Mouse (Mus musculus): Measurements from ENCODE around the gene Gdf9.
"Not testable (repeated sequence)": the region's sequence is repeated elsewhere in the genome, so short reads cannot be mapped to it uniquely, and the experiment has no call there.

The Gdf9 gene

DNA sequence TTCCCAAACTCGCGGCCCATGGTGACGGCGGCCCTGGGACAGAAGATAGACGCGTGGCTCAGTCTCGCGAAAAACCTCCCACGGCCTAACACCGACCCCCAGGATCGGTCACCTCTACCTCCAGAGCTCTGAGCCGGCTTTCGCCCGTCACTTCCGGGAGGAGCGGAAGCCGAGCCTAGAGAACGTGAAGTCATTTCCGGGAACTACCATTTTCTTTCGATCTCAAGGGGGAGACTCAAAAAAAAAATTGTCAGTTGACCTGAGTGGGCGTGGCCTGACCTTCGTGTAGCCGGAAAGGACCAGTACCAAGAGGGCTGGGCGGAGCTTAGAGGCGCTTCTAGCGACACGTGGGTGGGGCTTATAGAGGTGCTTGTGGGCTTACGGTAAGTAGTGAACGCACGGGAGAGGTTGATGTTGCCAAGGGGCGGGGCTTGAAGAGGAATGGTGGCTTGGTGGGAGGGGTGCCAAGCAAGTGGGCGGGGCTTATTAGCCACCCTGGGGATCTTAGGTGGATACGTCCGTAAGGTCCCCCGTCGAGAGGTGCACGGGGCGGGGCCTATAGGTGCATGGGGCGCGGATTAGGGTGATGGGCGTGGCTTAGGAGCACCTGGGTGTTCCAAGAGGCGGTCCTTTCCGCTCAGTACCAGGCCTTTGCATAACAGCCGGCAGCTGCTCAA lies at the start of gene Gdf9, which contains the start of gene Uqcrq:
Gene Gdf9, plus strand, starts transcription at position 354 of the 677 bp plus-strand sequence.
Gene Uqcrq, minus strand, starts transcription at position 162 of the 677 bp plus-strand sequence.
- peak; percentile 99 for DNase-seq

- DNase-seq = no peak
Measured at GRCm38 (mm10) chr11:53383758-53384428, 46.9 kb upstream of the Gdf9 start.

GRCm38 (mm10) chr11:53393856-53394255 lies 37.0 kb upstream of the Gdf9 start:
- DNase-seq = no peak

DNA sequence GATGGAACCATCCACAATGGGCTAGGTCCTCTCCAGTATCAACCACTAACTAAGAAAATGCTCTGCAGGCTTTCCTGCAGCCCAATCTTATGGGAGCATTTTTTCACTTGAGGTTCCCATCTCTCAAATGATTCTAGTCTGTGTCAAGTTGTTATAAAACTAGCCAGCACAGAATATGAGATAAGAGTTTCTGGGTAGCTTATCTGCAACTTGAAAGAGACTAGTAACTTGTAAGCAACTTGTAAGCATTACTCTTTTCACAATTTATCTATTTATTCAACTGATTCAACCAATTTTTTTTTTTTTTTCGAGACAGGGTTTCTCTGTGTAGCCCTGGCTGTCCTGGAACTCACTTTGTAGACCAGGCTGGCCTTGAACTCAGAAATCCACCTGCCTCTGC lies 27.2 kb upstream of the Gdf9 start:
- DNase-seq = no peak

DNA sequence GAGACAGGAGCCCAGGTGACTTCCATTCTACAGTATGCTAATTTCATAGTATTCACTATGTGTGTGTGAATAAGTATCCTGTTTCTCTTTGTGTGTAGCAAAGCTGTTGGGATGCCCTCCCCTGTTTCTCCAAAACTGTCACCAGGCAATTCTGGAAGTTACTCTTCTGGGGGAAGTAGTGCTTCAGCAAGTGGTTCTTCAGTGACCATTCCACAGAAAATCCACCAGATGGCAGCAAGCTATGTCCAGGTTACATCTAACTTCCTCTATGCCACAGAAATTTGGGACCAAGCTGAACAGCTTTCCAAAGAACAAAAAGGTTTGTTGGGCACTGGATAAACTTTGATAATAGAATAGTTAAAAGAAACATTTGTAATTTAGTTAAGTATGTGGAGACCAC lies 19.1 kb upstream of the Gdf9 start:
- DNase-seq = no peak

GRCm38 (mm10) chr11:53413871-53414270 lies 17.0 kb upstream of the Gdf9 start:
- no peak for DNase-seq

DNA sequence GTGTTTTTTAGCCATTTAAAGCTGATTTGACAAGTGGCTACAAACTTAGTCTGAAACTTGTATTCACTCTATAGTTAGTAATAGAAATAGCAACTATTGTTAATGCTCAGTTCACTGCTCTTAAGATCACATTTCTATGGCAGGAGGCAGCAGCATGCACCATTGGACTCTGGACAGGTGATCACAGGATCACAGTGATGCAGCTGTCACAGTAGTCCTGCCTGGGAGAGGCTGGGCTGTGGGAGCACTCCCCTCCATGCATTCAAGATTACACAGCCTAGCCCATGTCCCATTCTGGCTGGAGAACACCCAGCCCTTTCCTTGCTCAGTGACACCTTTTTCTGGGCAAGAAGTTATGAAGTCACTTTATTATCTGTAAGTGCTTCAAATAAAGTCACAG lies 12.8 kb upstream of the Gdf9 start:
- DNase-seq = no peak

DNA sequence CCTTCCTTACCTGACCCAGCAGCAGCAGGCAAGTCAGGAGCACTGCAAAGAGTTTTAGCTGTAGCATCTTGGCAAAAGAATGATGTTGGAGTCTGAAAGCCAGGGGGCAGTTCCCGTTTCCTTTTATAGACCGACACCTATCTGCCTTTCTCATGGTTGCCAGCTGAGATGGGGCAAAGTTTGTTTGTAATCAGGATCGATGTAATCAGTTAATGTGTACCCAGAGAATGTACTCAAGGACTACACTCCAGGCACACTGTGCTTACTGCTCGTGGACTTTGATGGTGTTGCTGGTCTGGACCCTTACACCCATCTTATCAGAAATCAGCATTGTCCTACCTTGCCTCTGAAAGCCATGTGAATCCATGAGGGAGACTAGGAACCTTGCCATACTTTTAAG lies 7.8 kb upstream of the Gdf9 start, which contains the start of gene Leap2:
Gene Leap2, minus strand, starts transcription at position 135 of the 400 bp plus-strand sequence.
- no peak for DNase-seq

DNA sequence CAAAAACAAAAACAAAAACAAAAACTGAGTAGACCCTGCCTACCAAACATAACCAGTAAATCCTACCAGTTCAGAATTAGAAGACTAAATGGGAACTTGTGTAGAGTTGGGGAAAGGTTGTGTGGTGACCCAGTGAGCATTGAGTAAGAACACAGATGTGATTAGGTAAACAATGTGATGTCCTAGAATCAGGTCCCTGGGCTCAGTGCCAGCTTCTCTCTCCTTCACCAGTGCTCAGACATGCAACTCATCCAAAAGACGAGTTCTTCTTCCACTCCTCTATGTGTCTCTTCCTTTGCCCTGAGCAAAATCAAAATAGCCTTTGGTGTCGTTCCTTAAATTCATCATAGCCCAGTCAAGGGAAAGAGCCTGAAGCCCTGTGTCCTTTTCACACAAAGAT lies 6.0 kb upstream of the Gdf9 start:
- no peak for DNase-seq

GRCm38 (mm10) chr11:53425251-53425650 lies 5.6 kb upstream of the Gdf9 start:
- no peak for DNase-seq

GRCm38 (mm10) chr11:53425711-53426255 lies 5.0 kb upstream of the Gdf9 start:
- DNase-seq = no peak

- not testable (repeated sequence) for DNase-seq
Measured at GRCm38 (mm10) chr11:53426914-53427313, 3.9 kb upstream of the Gdf9 start.

- no peak for DNase-seq
Measured at GRCm38 (mm10) chr11:53427993-53428715, 2.7 kb upstream of the Gdf9 start.

- no peak for DNase-seq
Measured at GRCm38 (mm10) chr11:53428716-53429057, 2.1 kb upstream of the Gdf9 start.

- DNase-seq = no peak
Measured at GRCm38 (mm10) chr11:53429182-53429581, 1.6 kb upstream of the Gdf9 start.

DNA sequence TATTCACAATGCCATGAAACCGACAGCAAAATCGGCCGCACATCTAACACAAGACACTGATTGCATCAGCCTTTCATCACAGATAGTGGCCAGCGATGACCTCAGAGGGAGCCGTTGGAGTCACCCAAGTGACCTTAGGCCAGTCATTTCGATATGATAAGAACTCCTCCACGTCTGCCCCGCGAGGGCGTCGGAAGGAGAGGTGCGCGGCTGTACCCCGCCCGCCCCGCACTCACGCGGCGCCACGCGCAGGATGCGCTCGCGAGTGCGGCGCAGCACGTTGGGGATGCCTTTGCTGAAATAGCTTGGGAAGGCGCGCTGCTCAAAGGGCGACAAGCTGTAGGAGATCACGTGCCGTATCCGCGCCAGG lies 538 bp upstream of the Gdf9 start:
- no peak for DNase-seq

- no peak for DNase-seq
Measured at GRCm38 (mm10) chr11:53431347-53432056, 679 bp downstream of the Gdf9 start.

DNA sequence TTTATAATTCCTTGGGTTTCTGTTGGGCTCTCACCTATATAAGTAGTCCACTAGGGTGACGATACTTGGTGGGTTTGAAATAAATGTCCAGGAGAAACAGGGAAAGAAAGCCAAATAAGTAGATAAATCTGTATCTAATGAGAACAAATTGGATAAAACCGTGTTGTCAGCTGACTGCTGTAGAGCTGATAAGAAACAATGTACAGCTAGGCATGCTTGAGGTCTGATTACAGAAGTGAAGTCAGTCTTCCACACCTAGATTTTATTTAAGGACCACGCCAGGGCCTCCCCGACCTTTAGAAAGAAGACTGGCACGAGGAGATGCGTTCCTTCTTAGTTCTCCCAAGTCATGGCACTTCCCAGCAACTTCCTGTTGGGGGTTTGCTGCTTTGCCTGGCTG lies 2.2 kb downstream of the Gdf9 start:
- no peak for DNase-seq

- DNase-seq = no peak
Measured at GRCm38 (mm10) chr11:53435504-53435903, 4.7 kb downstream of the Gdf9 start.

DNA sequence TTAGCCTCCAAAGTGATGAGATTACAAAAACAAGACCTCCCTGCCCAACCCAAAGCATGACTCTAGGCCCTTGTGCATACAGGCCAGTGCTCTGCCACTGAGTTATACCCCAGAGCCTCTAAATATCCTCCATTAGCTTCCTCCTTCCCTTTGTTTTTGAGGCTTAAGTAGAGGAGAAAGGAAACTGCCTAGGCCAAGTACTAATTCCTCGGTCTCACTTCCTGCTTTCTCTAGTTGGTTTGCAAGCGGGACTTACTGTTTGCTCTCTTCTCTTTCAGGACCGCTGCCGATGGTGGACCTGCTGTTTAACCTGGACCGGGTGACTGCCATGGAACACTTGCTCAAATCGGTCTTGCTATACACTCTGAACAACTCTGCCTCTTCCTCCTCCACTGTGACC lies 5.5 kb downstream of the Gdf9 start:
- DNase-seq = no peak

- DNase-seq = peak; percentile 50 to 60
Measured at GRCm38 (mm10) chr11:53441921-53442320, 11.1 kb downstream of the Gdf9 start.

DNA sequence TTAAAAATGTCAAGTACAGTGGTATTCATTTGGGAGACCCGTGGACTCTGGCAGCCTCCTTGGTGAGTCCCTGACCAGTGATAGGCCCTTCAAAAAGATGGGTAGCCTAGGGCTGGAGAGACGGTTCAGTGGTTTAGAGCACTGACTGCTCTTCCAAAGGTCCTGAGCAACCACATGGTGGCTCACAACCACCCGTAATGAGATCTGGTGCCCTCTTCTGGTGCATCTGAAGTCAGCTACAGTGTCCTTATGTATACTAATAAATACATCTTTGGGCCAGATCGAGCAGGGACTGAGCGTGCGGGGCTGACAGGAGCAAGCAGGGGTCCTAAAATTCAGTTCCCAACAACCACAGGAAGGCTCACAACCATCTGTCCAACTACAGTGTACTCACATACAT lies 13.0 kb downstream of the Gdf9 start:
- peak; percentile 37 to 41 for DNase-seq

- no peak for DNase-seq
Measured at GRCm38 (mm10) chr11:53445562-53445961, 14.7 kb downstream of the Gdf9 start.
